Mouse (Mus musculus) liver, embryonic 13.5 days (tissue): ENCODE data around the gene Mylk4. TPM values are rescaled to one million over a fixed set of nuclear protein-coding genes. Genes with fewer than 3 reads are reported as not detected.

ENCODE experiments used
- ATAC-seq: fragments of 200-750 bp; cut with Nextera tagmentation; 2 replicates; pipeline ENCODE4 v1.8.0; 2017; ENCODE audit warnings: low read depth, mild to moderate bottlenecking, moderate number of reproducible peaks, moderate library complexity
- DNase-seq: peaks from one replicate; pipeline ENCODE4 v3.0.0; 2022
- H3K27ac ChIP-seq: fragments of 300-500 bp; sonication (generic); 2 replicates; pipeline ENCODE4 v1.5.1; 2015; ENCODE audit warnings: moderate library complexity, mild to moderate bottlenecking, inconsistent platforms
- H3K27me3 ChIP-seq: fragments of 300-500 bp; sonication (generic); 2 replicates; pipeline ENCODE4 v1.6.1; 2015; ENCODE audit warnings: mild to moderate bottlenecking, inconsistent platforms
- H3K36me3 ChIP-seq: fragments of 300-500 bp; sonication (generic); 2 replicates; pipeline ENCODE4 v1.6.1; 2015; ENCODE audit warnings: mild to moderate bottlenecking, inconsistent platforms
- H3K4me1 ChIP-seq: fragments of 300-500 bp; sonication (generic); replicated peaks from 2 replicates; pipeline ENCODE4 v1.6.1; 2015; ENCODE audit warnings: inconsistent platforms
- H3K4me2 ChIP-seq: fragments of 300-500 bp; sonication (generic); 2 replicates; pipeline ENCODE4 v1.6.1; 2015; ENCODE audit warnings: inconsistent platforms, mild to moderate bottlenecking, moderate library complexity
- H3K4me3 ChIP-seq: fragments of 300-500 bp; sonication (generic); replicated peaks from 2 replicates; pipeline ENCODE4 v1.5.1; 2015; ENCODE audit warnings: mild to moderate bottlenecking, inconsistent platforms
- H3K9ac ChIP-seq: fragments of 300-500 bp; sonication (generic); 2 replicates; pipeline ENCODE4 v1.6.1; 2015; ENCODE audit warnings: mild to moderate bottlenecking, inconsistent platforms
- H3K9me3 ChIP-seq: fragments of 300-500 bp; sonication (generic); replicated peaks from 2 replicates; pipeline ENCODE4 v1.6.1; 2016; ENCODE audit warnings: inconsistent platforms
- WGBS: fragments of 180-500 bp; shearing (Covaris S2); methylation state at CpG from one replicate; pipeline ENCODE4 v1.1.7; 2015; ENCODE audit not compliant: insufficient replicate concordance; 5-methylcytosine and 5-hydroxymethylcytosine counted together
- polyA plus RNA-seq: library from polyadenylated mRNA; unstranded; fragments of >200 nt; fragmentation: Nextera tagmentation; extraction: Ambion mirVana; gene quantifications from 2 replicates; pipeline ENCODE4 v1.2.1, GENCODE M21; 2015

Mylk4 gene
- polyA plus RNA-seq, 1 experiment from 2014 or later, result 0.06 TPM

DNA sequence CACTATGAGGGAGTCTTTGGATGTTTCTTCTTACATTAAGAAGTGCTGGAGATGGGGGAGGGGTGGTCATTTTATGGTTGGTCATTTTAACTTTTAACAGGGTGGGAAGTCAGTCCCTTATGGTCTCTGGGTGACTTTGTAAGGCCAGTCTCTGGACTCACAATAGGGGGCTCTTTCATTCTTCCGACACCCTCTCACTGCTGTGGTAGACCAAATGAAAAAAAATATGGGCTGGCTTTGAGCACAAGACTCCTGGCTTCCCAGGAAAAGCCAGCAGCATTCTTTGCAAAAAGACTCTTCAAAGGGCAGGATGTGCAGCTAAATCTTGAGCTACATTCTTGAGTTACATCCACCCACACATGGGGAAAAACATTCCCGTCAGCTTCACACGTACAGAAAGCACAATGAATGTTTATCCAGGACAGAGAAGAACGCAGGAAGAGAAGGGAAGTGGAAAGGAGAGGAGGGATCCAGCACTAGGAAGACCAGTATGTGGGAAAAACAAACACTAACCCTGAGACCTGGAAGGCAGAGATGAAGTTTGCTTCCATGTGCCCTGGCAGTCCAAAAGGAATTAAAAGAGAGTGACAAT, 31.6 kb downstream of the Mylk4 start:
- Histone ChIP-seq H3K36me3 (no peaks in the 10 kb centered on the region), H3K4me3 (no peak overlapping the region), H3K4me1 (no peaks in the 10 kb centered on the region), H3K9me3 (no peaks in the 10 kb centered on the region), H3K27me3 (no peaks in the 10 kb centered on the region), H3K9ac (no peak overlapping the region), H3K27ac (no peak overlapping the region), H3K4me2 (no peak overlapping the region)
- 27% methylated on average over 4 of the region's 4 CpGs for WGBS
- DNase-seq, result no peak
- no peak for ATAC-seq

GRCm38 (mm10) chr13:32750507-32750906, 33.2 kb downstream of the Mylk4 start:
- WGBS, result 73% methylated on average over 1 of the region's 1 CpGs
- H3K4me2 ChIP-seq, result no peak overlapping the region
- no peak overlapping the region for H3K27ac ChIP-seq
- no peaks in the 10 kb centered on the region for H3K4me1 ChIP-seq
- H3K4me3 ChIP-seq, result no peak overlapping the region
- DNase-seq, result no peak
- no peaks in the 10 kb centered on the region for H3K36me3 ChIP-seq
- no peak overlapping the region for H3K9ac ChIP-seq
- no peaks in the 10 kb centered on the region for H3K9me3 ChIP-seq
- no peak for ATAC-seq
- H3K27me3 ChIP-seq, result no peaks in the 10 kb centered on the region

GRCm38 (mm10) chr13:32748421-32748820, 35.3 kb downstream of the Mylk4 start:
- Histone ChIP-seq H3K9me3 (no peaks in the 10 kb centered on the region), H3K27ac (no peak overlapping the region), H3K4me3 (no peak overlapping the region), H3K27me3 (no peaks in the 10 kb centered on the region), H3K9ac (no peak overlapping the region), H3K4me2 (no peak overlapping the region), H3K36me3 (no peaks in the 10 kb centered on the region), H3K4me1 (no peaks in the 10 kb centered on the region)
- 23% methylated on average over 2 of the region's 2 CpGs for WGBS
- ATAC-seq, result no peak
- no peak for DNase-seq

DNA sequence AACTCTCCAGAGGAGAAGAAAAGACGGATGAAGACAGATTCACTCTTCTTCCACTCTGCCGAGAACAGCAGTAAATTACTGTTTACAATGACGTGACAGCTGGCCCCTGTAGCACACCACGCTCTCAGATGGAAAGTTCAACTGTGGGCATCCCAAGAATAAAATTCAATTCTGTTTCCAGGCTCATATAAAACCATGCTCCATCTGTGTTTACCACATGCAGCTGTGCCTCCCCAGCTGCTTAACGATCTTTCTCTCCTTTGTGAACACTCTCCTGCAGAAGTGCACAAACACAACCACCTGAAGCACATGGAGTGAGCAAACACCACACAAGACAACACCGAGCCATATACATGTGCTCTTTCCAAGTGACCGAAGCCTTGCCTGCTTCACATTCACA, 42.6 kb downstream of the Mylk4 start:
- H3K4me1 ChIP-seq, result no peaks in the 10 kb centered on the region
- ATAC-seq (no peak), DNase-seq (no peak)
- no peaks in the 10 kb centered on the region for H3K9me3 ChIP-seq
- no peak overlapping the region for H3K27ac ChIP-seq
- no peak overlapping the region for H3K4me2 ChIP-seq
- no peak overlapping the region for H3K4me3 ChIP-seq
- H3K27me3 ChIP-seq, result no peaks in the 10 kb centered on the region
- no peak overlapping the region for H3K9ac ChIP-seq
- WGBS, result 61% methylated on average over 7 of the region's 7 CpGs
- H3K36me3 ChIP-seq, result no peaks in the 10 kb centered on the region

DNA sequence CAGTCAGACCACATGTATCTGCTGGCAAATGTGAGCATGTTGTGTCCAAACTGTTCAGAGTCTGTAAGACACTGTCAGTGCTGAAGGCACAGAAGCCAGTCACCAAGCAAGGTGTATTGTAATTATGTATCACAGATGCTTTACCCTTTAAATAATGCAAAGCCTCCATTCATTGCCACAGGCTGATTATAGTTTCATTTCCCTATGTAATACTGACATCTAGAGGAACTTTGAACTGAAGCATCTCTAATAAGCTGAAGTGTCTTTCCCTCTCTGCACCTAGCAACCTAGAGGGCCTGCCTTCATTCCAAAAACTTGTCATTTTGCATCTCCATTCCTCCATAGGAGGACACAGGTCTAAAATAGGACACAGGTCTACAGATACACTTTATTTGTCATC, 52.5 kb downstream of the Mylk4 start:
- no peaks in the 10 kb centered on the region for H3K36me3 ChIP-seq
- H3K27me3 ChIP-seq, result no peaks in the 10 kb centered on the region
- H3K9me3 ChIP-seq, result no peaks in the 10 kb centered on the region
- no peak overlapping the region for H3K27ac ChIP-seq
- H3K4me1 ChIP-seq, result no peaks in the 10 kb centered on the region
- no peak overlapping the region for H3K9ac ChIP-seq
- ATAC-seq (no peak), DNase-seq (no peak)
- H3K4me3 ChIP-seq, result no peak overlapping the region
- H3K4me2 ChIP-seq, result no peak overlapping the region

- Histone ChIP-seq H3K4me3 (no peak overlapping the region), H3K4me2 (no peak overlapping the region), H3K27me3 (no peaks in the 10 kb centered on the region), H3K4me1 (no peaks in the 10 kb centered on the region), H3K9ac (no peak overlapping the region), H3K27ac (no peak overlapping the region), H3K36me3 (no peaks in the 10 kb centered on the region), H3K9me3 (no peaks in the 10 kb centered on the region)
- DNase-seq, result no peak
- ATAC-seq, result no peak
- 76% methylated on average over 5 of the region's 5 CpGs for WGBS
Observed at GRCm38 (mm10) chr13:32724606-32725005, 59.1 kb downstream of the Mylk4 start.

DNA sequence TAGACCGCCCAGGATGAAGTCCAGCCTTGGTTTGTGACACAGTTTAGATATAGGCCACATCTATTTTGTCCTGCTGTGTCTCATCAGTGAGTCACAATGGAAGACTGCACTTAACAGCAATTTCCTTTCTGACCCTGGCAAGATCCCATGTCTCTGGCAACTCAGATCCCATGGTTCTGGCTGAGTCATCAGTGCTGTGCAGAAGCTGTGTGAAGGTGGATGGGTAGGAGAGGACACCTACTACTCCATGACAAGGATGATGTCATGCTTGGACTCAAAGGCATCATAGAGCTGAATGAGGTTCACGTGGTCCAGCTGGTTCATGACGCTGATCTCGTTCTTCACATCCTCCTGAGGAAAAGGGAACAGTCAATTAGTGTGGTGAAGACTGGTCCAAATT, 62.0 kb downstream of the Mylk4 start:
- DNase-seq (no peak), ATAC-seq (no peak)
- Histone ChIP-seq H3K4me1 (no peaks in the 10 kb centered on the region), H3K36me3 (no peaks in the 10 kb centered on the region), H3K27ac (no peak overlapping the region), H3K4me2 (no peak overlapping the region), H3K9me3 (no peaks in the 10 kb centered on the region), H3K4me3 (no peak overlapping the region), H3K27me3 (no peaks in the 10 kb centered on the region), H3K9ac (no peak overlapping the region)
- WGBS, result 68% methylated on average over 4 of the region's 4 CpGs

- ATAC-seq, result no peak
- Histone ChIP-seq H3K4me3 (no peak overlapping the region), H3K36me3 (no peaks in the 10 kb centered on the region), H3K4me2 (no peak overlapping the region), H3K4me1 (no peaks in the 10 kb centered on the region), H3K27ac (no peak overlapping the region), H3K9me3 (no peaks in the 10 kb centered on the region), H3K27me3 (no peaks in the 10 kb centered on the region), H3K9ac (no peak overlapping the region)
- WGBS, result 37% methylated on average over 3 of the region's 3 CpGs
- no peak for DNase-seq
Observed at GRCm38 (mm10) chr13:32719284-32719683, 64.5 kb downstream of the Mylk4 start.

DNA sequence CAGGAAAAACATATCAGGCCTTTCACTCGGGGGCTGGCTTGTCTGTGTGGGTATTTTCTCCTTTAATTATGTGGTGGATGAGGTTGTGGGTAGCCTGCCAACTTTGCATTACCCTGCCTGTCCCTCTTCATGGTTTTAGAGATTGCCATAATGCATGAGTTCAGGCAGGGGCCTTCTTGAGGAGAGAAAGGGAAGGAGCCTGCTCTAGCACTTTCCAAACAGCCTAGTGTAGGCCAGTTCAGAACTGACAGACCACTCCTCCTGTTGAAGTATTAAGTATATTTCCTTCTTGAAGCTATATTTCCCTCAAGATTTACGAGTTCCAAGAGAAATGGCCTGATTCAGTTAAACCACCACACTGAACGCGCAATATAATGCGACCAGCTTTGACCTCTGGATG, 66.0 kb downstream of the Mylk4 start:
- no peak for ATAC-seq
- WGBS, result 65% methylated on average over 5 of the region's 5 CpGs
- no peak overlapping the region for H3K9ac ChIP-seq

GRCm38 (mm10) chr13:32712568-32712967, 71.2 kb downstream of the Mylk4 start:
- Histone ChIP-seq H3K4me2 (no peak overlapping the region), H3K4me3 (no peak overlapping the region), H3K9ac (no peak overlapping the region), H3K36me3 (no peaks in the 10 kb centered on the region), H3K27ac (no peak overlapping the region), H3K9me3 (no peaks in the 10 kb centered on the region), H3K27me3 (no peaks in the 10 kb centered on the region), H3K4me1 (no peaks in the 10 kb centered on the region)
- 50% methylated on average over 3 of the region's 3 CpGs for WGBS
- DNase-seq (no peak), ATAC-seq (no peak)

More for the DNA sequence above, 66.0 kb downstream of the Mylk4 start:
- Histone ChIP-seq H3K9me3 (no peaks in the 10 kb centered on the region), H3K27me3 (no peaks in the 10 kb centered on the region), H3K4me3 (no peak overlapping the region), H3K36me3 (no peaks in the 10 kb centered on the region), H3K27ac (no peak overlapping the region), H3K4me2 (no peak overlapping the region), H3K4me1 (no peaks in the 10 kb centered on the region)
- DNase-seq, result no peak

DNA sequence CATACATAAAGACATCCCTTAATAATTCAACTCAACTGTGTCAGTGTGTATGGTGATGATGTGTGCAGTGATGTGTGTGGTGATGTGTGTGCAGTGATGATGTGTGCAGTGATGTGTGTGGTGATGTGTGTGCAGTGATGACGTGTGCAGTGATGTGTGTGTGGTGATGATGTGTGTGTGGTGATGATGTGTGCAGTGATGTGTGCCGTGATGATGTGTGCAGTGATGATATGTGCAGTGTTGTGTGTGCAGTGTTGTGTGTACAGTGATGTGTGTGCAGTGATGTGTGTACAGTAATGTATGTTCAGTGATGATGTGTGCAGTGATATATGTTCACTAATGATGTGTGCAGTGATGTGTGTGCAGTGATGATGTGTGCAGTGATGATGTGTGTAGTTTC, 75.9 kb downstream of the Mylk4 start:
- 0 out of 2 replicates have a peak, but pooled peaks cover 2% of the 10 kb centered on the region for H3K4me1 ChIP-seq
- H3K4me3 ChIP-seq, result no peak overlapping the region
- ATAC-seq (no peak), DNase-seq (no peak)
- H3K4me2 ChIP-seq, result no peak overlapping the region
- H3K36me3 ChIP-seq, result no peaks in the 10 kb centered on the region
- 55% methylated on average over 2 of the region's 2 CpGs for WGBS
- no peak overlapping the region for H3K9ac ChIP-seq
- no peak overlapping the region for H3K27ac ChIP-seq
- H3K27me3 ChIP-seq, result no peaks in the 10 kb centered on the region
- H3K9me3 ChIP-seq, result no peaks in the 10 kb centered on the region

- H3K36me3 ChIP-seq, result no peaks in the 10 kb centered on the region
- H3K9ac ChIP-seq, result no peak overlapping the region
- H3K9me3 ChIP-seq, result no peaks in the 10 kb centered on the region
- ATAC-seq (no peak), DNase-seq (no peak)
- H3K27ac ChIP-seq, result no peak overlapping the region
- 40% methylated on average over 10 of the region's 10 CpGs for WGBS
- H3K27me3 ChIP-seq, result no peaks in the 10 kb centered on the region
- H3K4me1 ChIP-seq, result 0 out of 2 replicates have a peak, but pooled peaks cover 2% of the 10 kb centered on the region
- H3K4me3 ChIP-seq, result no peak overlapping the region
- no peak overlapping the region for H3K4me2 ChIP-seq
Observed at GRCm38 (mm10) chr13:32706651-32707288, 77.0 kb downstream of the Mylk4 start.
